Mouse (Mus musculus) CH12.LX (cell line): ENCODE measurements at regions not wholly inside any gene's neighbourhood (a gene's known extent, or its start where the extent isn't known, plus 50 kb on each side); places are given as distances from the start of the nearest gene placed in this dataset.

ENCODE experiments used
- DNase-seq: peaks from one replicate; pipeline ENCODE4 v3.0.0-alpha.2; 2013; ENCODE audit errors: extremely low read depth
- H3K27ac ChIP-seq: 2 replicates; pipeline ENCODE4 v1.5.1; 2012; ENCODE audit warnings: low read depth, mild to moderate bottlenecking, control low read depth, moderate library complexity; ENCODE audit not compliant: insufficient read depth
- H3K27me3 ChIP-seq: replicated peaks from 2 replicates; pipeline ENCODE3; 2012; ENCODE audit warnings: inconsistent platforms
- H3K36me3 ChIP-seq, 2 experiments: replicated peaks in 1 of 2; 2 replicates each; pipeline versions ENCODE3 to v1.6.1; 2012; ENCODE audit warnings: inconsistent platforms in 1 of 2, low read length in 1 of 2, mild to moderate bottlenecking in 1 of 2, mixed read lengths in 1 of 2, moderate library complexity in 1 of 2; ENCODE audit not compliant: control insufficient read depth in 1 of 2, insufficient read depth in 1 of 2
- H3K4me1 ChIP-seq, 2 experiments: 2 replicates each; pipeline ENCODE4 v1.6.1; 2012; ENCODE audit warnings: inconsistent platforms in 1 of 2, moderate library complexity in 1 of 2; ENCODE audit not compliant: insufficient read depth in 2 of 2, control insufficient read depth in 1 of 2
- H3K4me2 ChIP-seq: 2 replicates; pipeline ENCODE4 v1.6.1; 2012; ENCODE audit warnings: low read depth, mild to moderate bottlenecking, control low read depth; ENCODE audit not compliant: poor library complexity, insufficient read depth, severe bottlenecking
- H3K4me3 ChIP-seq, 3 experiments: fragments of 150-350 bp in 1 of 3; sonication (generic) in 1 of 3; replicated peaks in 1 of 3; 2 replicates each; pipeline versions ENCODE3 to v1.5.1; 2011 to 2012; ENCODE audit warnings: low read depth in 2 of 3, low read length in 2 of 3, mild to moderate bottlenecking in 2 of 3, moderate library complexity in 2 of 3, control low read depth in 1 of 3, improper control_type of control experiment in 1 of 3, inconsistent platforms in 1 of 3, mixed read lengths in 1 of 3; ENCODE audit not compliant: poor library complexity in 1 of 3
- H3K79me2 ChIP-seq: replicated peaks from 2 replicates; pipeline ENCODE4 v1.6.1; 2012; ENCODE audit warnings: mild to moderate bottlenecking, moderate library complexity; ENCODE audit not compliant: control insufficient read depth, poor library complexity, insufficient read depth, severe bottlenecking; ENCODE audit errors: extremely low read depth
- H3K9ac ChIP-seq: 2 replicates; pipeline ENCODE4 v1.6.1; 2012; ENCODE audit warnings: low read depth, mild to moderate bottlenecking, control low read depth, moderate library complexity; ENCODE audit not compliant: insufficient read depth
- H3K9me3 ChIP-seq: replicated peaks from 2 replicates; pipeline ENCODE3; 2012; ENCODE audit warnings: low read length, inconsistent platforms, mixed read lengths
- CHD2 ChIP-seq: IDR thresholded peaks from 2 replicates; pipeline ENCODE4 v1.6.1; 2011; ENCODE audit warnings: low read length, improper control_type of control experiment
- E2F4 ChIP-seq: IDR thresholded peaks from 2 replicates; pipeline ENCODE4 v1.6.1; 2011; ENCODE audit warnings: low read depth, low read length, improper control_type of control experiment; ENCODE audit not compliant: insufficient replicate concordance
- ELF1 ChIP-seq: IDR thresholded peaks from 2 replicates; pipeline ENCODE4 v1.6.1; 2014; ENCODE audit warnings: low read depth, mild to moderate bottlenecking, inconsistent platforms, low read length, improper control_type of control experiment
- EP300 ChIP-seq: IDR thresholded peaks from 2 replicates; pipeline ENCODE4 v1.6.1; 2011; ENCODE audit warnings: low read length, improper control_type of control experiment
- GABPA ChIP-seq: IDR thresholded peaks from 2 replicates; pipeline ENCODE4 v1.6.1; 2012; ENCODE audit warnings: low read depth, low read length, improper control_type of control experiment, inconsistent platforms; ENCODE audit not compliant: insufficient replicate concordance
- HCFC1 ChIP-seq: IDR thresholded peaks from 2 replicates; pipeline ENCODE4 v1.6.1; 2012; ENCODE audit warnings: low read depth, mild to moderate bottlenecking, inconsistent platforms, low read length, improper control_type of control experiment
- IRF4 ChIP-seq: IDR thresholded peaks from 2 replicates; pipeline ENCODE4 v1.6.1; 2014; ENCODE audit warnings: low read depth, mild to moderate bottlenecking, inconsistent platforms, low read length, improper control_type of control experiment
- JUND ChIP-seq: conservative IDR thresholded peaks from 2 replicates; pipeline ENCODE4 v1.6.1; 2011; ENCODE audit warnings: low read depth, low read length, improper control_type of control experiment
- KAT2A ChIP-seq: IDR thresholded peaks from 2 replicates; pipeline ENCODE4 v1.6.1; 2012; ENCODE audit warnings: low read length, improper control_type of control experiment, inconsistent platforms; ENCODE audit not compliant: insufficient replicate concordance
- MAFK ChIP-seq: IDR thresholded peaks from 2 replicates; pipeline ENCODE4 v1.6.1; 2011; ENCODE audit warnings: low read length, improper control_type of control experiment; ENCODE audit not compliant: insufficient replicate concordance
- MAX ChIP-seq: IDR thresholded peaks from 2 replicates; pipeline ENCODE4 v1.6.1; 2011; ENCODE audit warnings: low read length, improper control_type of control experiment
- MAZ ChIP-seq: IDR thresholded peaks from 2 replicates; pipeline ENCODE4 v1.6.1; 2012; ENCODE audit warnings: low read depth, mild to moderate bottlenecking, inconsistent platforms, low read length, improper control_type of control experiment, moderate library complexity
- MEF2A ChIP-seq: IDR thresholded peaks from 2 replicates; pipeline ENCODE4 v1.6.1; 2014; ENCODE audit warnings: low read depth, mild to moderate bottlenecking, inconsistent platforms, low read length, improper control_type of control experiment, borderline replicate concordance
- MYC ChIP-seq: IDR thresholded peaks from 2 replicates; pipeline ENCODE4 v1.6.1; 2011; ENCODE audit warnings: low read depth, mild to moderate bottlenecking, improper control_type of control experiment, low read length
- NELFE ChIP-seq: IDR thresholded peaks from 2 replicates; pipeline ENCODE4 v1.6.1; 2011; ENCODE audit warnings: low read depth, low read length, improper control_type of control experiment
- NRF1 ChIP-seq: IDR thresholded peaks from 2 replicates; pipeline ENCODE4 v1.6.1; 2014; ENCODE audit warnings: low read depth, mild to moderate bottlenecking, inconsistent platforms, low read length, improper control_type of control experiment, moderate library complexity
- POLR2AphosphoS2 ChIP-seq: IDR thresholded peaks from 2 replicates; pipeline ENCODE4 v1.6.1; 2011; ENCODE audit warnings: low read depth, low read length, improper control_type of control experiment
- RCOR1 ChIP-seq: conservative IDR thresholded peaks from 2 replicates; pipeline ENCODE4 v1.6.1; 2012; ENCODE audit warnings: low read depth, mild to moderate bottlenecking, inconsistent platforms, low read length, improper control_type of control experiment
- SIN3A ChIP-seq: IDR thresholded peaks from 2 replicates; pipeline ENCODE4 v1.6.1; 2012; ENCODE audit warnings: low read length, improper control_type of control experiment, inconsistent platforms
- SMC3 ChIP-seq: IDR thresholded peaks from 2 replicates; pipeline ENCODE4 v1.6.1; 2011; ENCODE audit warnings: low read depth, low read length, improper control_type of control experiment
- TBP ChIP-seq: conservative IDR thresholded peaks from 2 replicates; pipeline ENCODE4 v1.6.1; 2011; ENCODE audit warnings: low read depth, low read length, improper control_type of control experiment
- TCF12 ChIP-seq: IDR thresholded peaks from 2 replicates; pipeline ENCODE4 v1.6.1; 2014; ENCODE audit warnings: low read depth, mild to moderate bottlenecking, inconsistent platforms, low read length, improper control_type of control experiment
- UBTF ChIP-seq: IDR thresholded peaks from 2 replicates; pipeline ENCODE4 v1.6.1; 2012; ENCODE audit warnings: low read depth, mild to moderate bottlenecking, inconsistent platforms, low read length, improper control_type of control experiment, moderate library complexity
- ZC3H11A ChIP-seq: IDR thresholded peaks from 2 replicates; pipeline ENCODE4 v1.6.1; 2012; ENCODE audit warnings: low read depth, mild to moderate bottlenecking, inconsistent platforms, low read length, improper control_type of control experiment
- ZKSCAN1 ChIP-seq: IDR thresholded peaks from 2 replicates; pipeline ENCODE4 v1.6.1; 2012; ENCODE audit warnings: low read depth, inconsistent platforms, low read length, improper control_type of control experiment, borderline replicate concordance
- ZNF384 ChIP-seq: IDR thresholded peaks from 2 replicates; pipeline ENCODE4 v1.6.1; 2012; ENCODE audit warnings: low read depth, low read length, improper control_type of control experiment, inconsistent platforms
- dilution Hi-C: fragments of 300-500 bp; cut with MboI; formaldehyde crosslinking; loops from 2 replicates; pipeline ENCODE4 v1.14.3; 2020; ENCODE audit warnings: low sequenced_read_pairs; ENCODE audit not compliant: extremely low pct_unique_long_range_greater_than_20kb, extremely low pct_ligation_motif_present
- in situ Hi-C: fragments of 300-500 bp; cut with MboI; formaldehyde crosslinking; loops from 3 replicates; pipeline ENCODE4 v1.14.3; 2019; ENCODE audit warnings: low sequenced_read_pairs, low pct_ligation_motif_present, low pct_unique_long_range_greater_than_20kb, mixed read lengths

DNA sequence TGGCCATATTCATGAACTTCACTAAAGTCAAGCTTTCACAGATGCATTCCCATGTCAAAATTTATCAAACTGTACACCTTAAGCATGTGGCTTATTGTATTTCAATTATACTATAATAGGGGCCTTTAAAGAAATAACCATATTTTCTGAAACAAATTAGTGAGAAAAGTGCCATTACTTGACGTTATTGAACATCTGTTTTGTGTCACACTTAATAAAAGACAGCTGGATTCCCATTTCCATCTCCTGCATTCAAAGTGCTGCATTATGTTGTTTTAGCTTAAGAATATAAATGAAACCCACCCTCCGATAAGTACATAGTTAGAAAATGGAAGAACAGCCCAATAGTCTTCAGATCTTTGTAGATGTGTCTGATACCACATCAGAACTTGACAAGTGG lies 150.2 kb downstream of the Usp46 start:
- dilution Hi-C loops (no loop called here), in situ Hi-C loops (no loop called here)
- DNase-seq = no peak
- H3K4me1 ChIP-seq = peaks cover 0 to 5% of the 10 kb centered on the region in 2 experiments; a peak in 1 of 4 replicates
- no peaks in the 10 kb centered on the region for H3K27me3 ChIP-seq
- H3K9me3 ChIP-seq = no peaks in the 10 kb centered on the region
- no peak overlapping the region for H3K4me2 ChIP-seq
- H3K36me3 ChIP-seq = no peaks in the 10 kb centered on the region
- no peak overlapping the region for H3K9ac ChIP-seq
- no peaks in the 10 kb centered on the region for H3K79me2 ChIP-seq
- no peak overlapping the region for H3K27ac ChIP-seq
- no peak for TF ChIP-seq MEF2A
- TF ChIP-seq JUND = no peak
- no peak for TF ChIP-seq IRF4
- TF ChIP-seq RCOR1 = no peak
- TF ChIP-seq NELFE = no peak
- TF ChIP-seq UBTF = no peak
- TF ChIP-seq ZNF384 = no peak
- TF ChIP-seq TBP = no peak
- TF ChIP-seq KAT2A = no peak
- no peak for TF ChIP-seq SIN3A
- no peak for TF ChIP-seq MAFK
- TF ChIP-seq CHD2 = no peak
- TF ChIP-seq HCFC1 = no peak
- no peak for TF ChIP-seq SMC3
- TF ChIP-seq POLR2AphosphoS2 = no peak
- TF ChIP-seq, all 38 proteins: peak for 0
- H3K4me3 ChIP-seq = no peak overlapping the region

- dilution Hi-C loops (no loop called here), in situ Hi-C loops (no loop called here)
- no peak overlapping the region for H3K4me2 ChIP-seq
- no peaks in the 10 kb centered on the region for H3K79me2 ChIP-seq
- TF ChIP-seq MYC = no peak
- no peaks in the 10 kb centered on the region for H3K27me3 ChIP-seq
- no peaks in the 10 kb centered on the region for H3K9me3 ChIP-seq
- no peak for DNase-seq
- H3K4me3 ChIP-seq = no peak overlapping the region
- no peaks in the 10 kb centered on the region for H3K36me3 ChIP-seq
- no peak overlapping the region for H3K9ac ChIP-seq
- no peaks in the 10 kb centered on the region for H3K4me1 ChIP-seq
- H3K27ac ChIP-seq = no peak overlapping the region
Observed at GRCm38 (mm10) chr5:73919936-73920335, 148.3 kb downstream of the Usp46 start.

DNA sequence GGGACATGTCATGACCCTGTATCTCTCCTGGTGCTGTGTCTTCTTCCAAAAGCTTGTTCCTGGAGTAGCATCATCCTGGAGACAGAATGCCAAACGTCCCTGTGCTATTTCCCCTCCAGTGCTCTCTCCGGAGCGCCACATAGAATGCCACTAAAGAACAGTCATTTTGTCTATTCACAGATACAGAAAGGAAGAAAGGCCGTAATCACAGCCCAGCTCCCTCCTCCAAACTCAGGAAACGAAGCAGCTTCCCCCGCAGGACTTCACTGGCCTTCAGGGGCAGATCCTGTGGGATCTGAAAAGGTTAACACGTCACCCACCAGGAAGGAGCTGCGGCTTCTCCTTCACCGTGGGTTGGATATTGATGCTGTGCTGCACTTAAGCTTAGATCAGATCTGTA lies 140.7 kb downstream of the Usp46 start:
- Histone ChIP-seq H3K79me2 (no peaks in the 10 kb centered on the region), H3K4me3 (no peak overlapping the region), H3K9me3 (no peaks in the 10 kb centered on the region), H3K36me3 (no peaks in the 10 kb centered on the region), H3K9ac (no peak overlapping the region), H3K27ac (no peak overlapping the region), H3K4me2 (no peak overlapping the region), H3K4me1 (no peaks in the 10 kb centered on the region), H3K27me3 (no peaks in the 10 kb centered on the region)
- DNase-seq = no peak
- dilution Hi-C loops (no loop called here), in situ Hi-C loops (no loop called here)
- TF ChIP-seq MAFK = no peak
- no peak for TF ChIP-seq HCFC1
- TF ChIP-seq MAX = no peak
- TF ChIP-seq ZKSCAN1 = no peak
- no peak for TF ChIP-seq SIN3A
- no peak for TF ChIP-seq ZC3H11A
- TF ChIP-seq GABPA = no peak
- TF ChIP-seq POLR2AphosphoS2 = no peak
- TF ChIP-seq TCF12 = no peak
- TF ChIP-seq EP300 = no peak
- TF ChIP-seq RCOR1 = no peak
- TF ChIP-seq CHD2 = no peak
- TF ChIP-seq MAZ = no peak
- TF ChIP-seq E2F4 = no peak
- no peak for TF ChIP-seq JUND
- TF ChIP-seq MYC = no peak
- TF ChIP-seq SMC3 = no peak
- no peak for TF ChIP-seq ELF1
- TF ChIP-seq NRF1 = no peak
